Mouse (Mus musculus) hindlimb bud, embryonic 11.5 days (tissue): ENCODE data around the gene C2.
"Not testable (repeated sequence)": the region's sequence is repeated elsewhere in the genome, so short reads cannot be mapped to it uniquely, and the experiment has no call there.

Experiments used
- DNase-seq: peaks from one replicate; pipeline ENCODE4 v3.0.0-alpha.2; 2012; ENCODE audit warnings: low read depth, low spot score; ENCODE audit errors: extremely low spot score

The C2 gene

DNA sequence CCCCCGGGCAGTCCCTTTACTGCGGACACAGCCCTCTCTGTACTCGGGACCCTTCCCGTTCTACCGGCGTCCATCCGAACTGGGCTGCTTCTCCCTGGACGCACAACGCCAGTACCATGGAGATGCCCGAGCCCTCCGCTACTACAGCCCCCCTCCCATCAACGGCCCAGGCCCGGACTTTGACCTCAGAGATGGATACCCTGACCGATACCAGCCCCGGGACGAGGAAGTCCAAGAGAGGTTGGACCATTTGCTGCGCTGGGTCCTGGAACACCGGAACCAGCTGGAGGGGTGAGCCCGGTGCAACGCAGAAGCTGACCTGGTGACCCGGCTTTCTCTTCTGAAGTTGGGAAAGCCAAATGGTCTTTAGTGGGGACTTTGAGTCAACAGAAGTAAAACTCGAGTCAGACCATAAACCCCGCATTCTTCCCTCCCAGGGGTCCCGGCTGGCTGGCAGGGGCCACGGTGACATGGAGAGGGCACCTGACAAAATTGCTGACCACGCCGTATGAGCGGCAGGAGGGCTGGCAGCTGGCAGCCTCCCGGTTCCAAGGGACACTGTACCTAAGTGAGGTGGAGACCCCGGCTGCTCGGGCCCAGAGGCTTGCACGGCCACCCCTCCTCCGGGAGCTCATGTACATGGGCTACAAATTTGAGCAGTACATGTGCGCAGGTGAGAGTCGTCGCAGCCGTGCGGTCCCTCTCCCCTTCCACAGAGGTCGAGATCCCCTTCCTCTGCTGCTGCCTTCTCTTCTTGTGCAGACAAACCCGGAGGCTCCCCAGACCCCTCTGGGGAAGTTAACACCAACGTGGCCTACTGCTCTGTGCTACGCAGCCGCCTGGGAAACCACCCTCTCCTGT is 60.4 kb downstream of the C2 start:
- no peak for DNase-seq

DNA sequence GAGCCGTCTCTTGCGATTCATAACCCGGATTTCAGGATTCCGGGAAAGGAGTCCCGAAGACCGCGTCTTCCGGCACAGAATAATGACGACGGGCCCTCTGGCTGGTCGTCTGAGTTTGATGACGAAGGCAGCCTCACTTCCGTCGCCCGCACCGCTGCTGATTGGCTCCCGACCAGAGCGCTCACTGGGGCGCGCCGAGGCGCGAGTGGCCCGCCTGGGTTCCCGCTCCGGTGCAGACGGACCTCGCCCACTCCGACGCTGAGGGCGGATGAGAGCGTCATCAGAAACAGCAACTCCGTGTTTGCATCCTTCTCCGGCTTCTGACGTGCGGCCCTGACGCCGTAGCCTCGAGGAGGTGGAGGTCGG is 61.2 kb downstream of the C2 start, which contains the start of the genes Stk19 and Dxo:
Gene Stk19 (minus strand): TSS at position 90 of the 366 bp plus-strand sequence.
Gene Dxo (plus strand): TSS at position 164 of the 366 bp plus-strand sequence.
- DNase-seq = peak; percentile 93

DNA sequence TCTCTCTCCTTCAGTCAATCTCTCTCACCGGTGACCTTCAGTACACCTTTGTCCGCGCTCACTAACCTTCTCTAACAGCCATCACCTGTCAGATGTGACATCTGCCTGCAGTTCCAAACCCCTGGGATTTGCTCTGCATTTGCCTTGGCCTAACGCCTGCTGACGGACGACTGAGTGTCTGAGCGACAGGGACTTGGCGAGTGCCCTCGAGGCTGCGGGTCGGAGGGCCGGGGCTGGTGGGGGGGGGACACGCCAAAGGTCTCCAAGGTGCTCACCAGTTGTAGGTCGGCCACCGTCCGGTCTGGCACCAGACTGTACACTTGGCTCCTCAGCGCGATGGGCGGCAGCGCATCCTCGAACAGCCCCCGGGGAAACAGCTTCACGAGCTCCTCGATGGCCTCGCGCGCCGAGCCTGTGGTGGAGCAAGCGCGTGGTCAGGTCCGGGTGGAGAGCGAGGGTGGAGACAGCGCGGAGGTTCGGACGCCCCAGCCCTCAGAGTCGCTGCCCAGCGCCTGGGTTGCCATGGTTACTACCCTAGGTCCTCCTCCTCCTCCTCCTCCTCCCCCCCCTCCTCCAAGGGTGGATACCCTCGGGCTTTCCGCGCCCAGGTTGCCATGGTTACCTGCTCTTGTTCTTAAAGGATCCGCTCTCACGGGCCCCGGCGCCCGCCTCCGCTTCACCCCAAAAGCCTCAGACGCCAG is 61.8 kb downstream of the C2 start:
- no peak for DNase-seq

DNA sequence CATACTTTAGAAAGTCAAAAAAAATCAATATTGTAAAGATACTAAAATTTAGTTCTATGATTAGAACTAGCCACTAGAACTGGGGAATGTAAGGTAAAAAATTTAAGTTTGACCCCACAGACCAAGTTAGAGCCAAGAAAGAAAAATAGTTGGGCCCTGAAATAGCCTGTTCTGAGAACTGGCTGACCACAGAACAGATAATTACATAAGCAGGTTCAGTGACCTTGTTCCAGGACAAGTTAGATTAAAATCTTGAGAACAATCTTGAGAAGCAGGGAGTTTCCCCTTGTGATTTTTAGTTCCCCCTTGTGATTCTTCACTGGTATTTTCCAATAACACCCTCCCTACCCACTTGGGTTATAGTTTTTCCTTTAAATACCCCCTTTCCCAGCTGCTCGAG is 67.3 kb downstream of the C2 start:
- not testable (repeated sequence) for DNase-seq

DNA sequence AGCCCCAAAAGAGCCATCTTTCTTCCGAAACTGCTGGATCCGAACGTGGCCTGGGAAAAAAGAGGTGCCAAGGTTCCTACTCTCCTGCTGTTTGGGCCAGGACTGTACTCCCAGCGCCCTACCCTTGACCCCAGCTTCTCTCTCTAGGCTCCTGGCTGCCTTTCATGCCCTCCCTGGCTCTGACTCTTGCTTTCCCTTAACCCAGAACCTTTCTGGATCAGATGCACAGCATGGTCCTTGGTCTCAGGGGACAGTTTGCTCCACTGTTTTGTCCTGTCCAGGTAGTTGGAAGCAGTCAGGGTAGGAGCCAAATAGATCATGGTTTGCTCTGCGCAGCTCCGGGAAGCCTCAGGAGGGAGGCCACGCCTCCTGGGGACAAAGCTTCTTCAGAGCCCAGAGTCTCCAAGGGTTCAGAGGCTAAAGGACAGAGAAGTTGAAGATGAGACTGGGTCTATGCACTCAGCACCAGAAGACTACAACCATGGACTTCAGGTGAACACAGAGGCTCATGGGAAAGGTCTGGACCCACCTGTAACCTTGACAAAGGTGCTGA is 83.2 kb downstream of the C2 start:
- no peak for DNase-seq

DNA sequence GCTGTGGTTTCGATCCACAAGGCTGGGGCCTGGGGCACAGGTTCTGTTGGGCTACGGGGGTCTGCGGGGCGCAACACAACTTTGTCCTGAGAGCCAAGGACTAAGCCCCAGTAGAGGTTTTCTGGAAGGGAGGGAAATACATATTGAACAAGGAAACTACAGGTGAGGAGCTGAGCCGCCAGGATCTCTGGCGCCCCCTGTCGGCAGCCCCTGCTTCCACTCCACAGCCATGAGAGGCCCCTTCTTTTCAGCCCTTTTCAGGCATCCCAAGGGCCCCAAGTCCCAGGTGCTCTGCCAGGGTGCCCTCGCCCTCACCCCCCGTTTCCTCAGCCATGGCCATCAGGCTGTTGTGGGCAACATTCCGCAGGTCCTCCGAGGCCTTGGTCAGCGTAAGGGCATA is 84.3 kb downstream of the C2 start:
- DNase-seq = not testable (repeated sequence)
